Mouse (Mus musculus) heart, adult 2 months (tissue): Measurements from ENCODE around the gene Gm47996.
"Not testable (repeated sequence)": the region's sequence is repeated elsewhere in the genome, so short reads cannot be mapped to it uniquely, and the experiment has no call there.

ENCODE experiments used
- CTCF ChIP-seq: fragments of 200-600 bp; IDR thresholded peaks from 2 replicates; pipeline ENCODE4 v1.8.1; 2022; ENCODE audit warnings: antibody characterized with exemption, mild to moderate bottlenecking, moderate library complexity
- EP300 ChIP-seq: fragments of 200-500 bp; IDR thresholded peaks from 2 replicates; pipeline ENCODE4 v1.6.1; 2011; ENCODE audit warnings: low read depth, low read length, control low read depth; ENCODE audit not compliant: insufficient read depth
- POLR2A ChIP-seq: fragments of 200-500 bp; IDR thresholded peaks from 2 replicates; pipeline ENCODE4 v1.6.1; 2011; ENCODE audit warnings: mild to moderate bottlenecking, low read depth, low read length, control low read depth; ENCODE audit not compliant: insufficient read depth

- TF ChIP-seq CTCF, POLR2A, EP300: not testable (repeated sequence)
Measured at GRCm38 (mm10) chr1:151208493-151208892, 1.4 kb upstream of the Gm47996 start.
